Mouse (Mus musculus) megakaryocyte, adult 5-6 weeks (primary cell): Measurements from ENCODE around the gene Gltpd2. TPM values are rescaled to one million over a fixed set of nuclear protein-coding genes. Genes with fewer than 3 reads are reported as not detected.
A peak's percentile ranks its signal among the peaks of the same experiment; 100 is the strongest.
"Not testable (repeated sequence)": the region's sequence is repeated elsewhere in the genome, so short reads cannot be mapped to it uniquely, and the experiment has no call there.

Source experiments
- ATAC-seq: 2 replicates; pipeline ENCODE4 v1.8.0; 2016; ENCODE audit warnings: mild to moderate bottlenecking, inconsistent platforms; ENCODE audit not compliant: poor library complexity, severe bottlenecking
- total RNA-seq, 2 experiments: library from RNA; stranded (forward) in 1 of 2; stranded (reverse) in 1 of 2; fragments of 153-499, 151-499 nt in 1 of 2; fragments of 221-1000, 200-1000 nt in 1 of 2; gene quantifications; 2 replicates each; pipeline versions ENCODE4 v1.2.3 to v1.2.4; 2015 to 2017

The Gltpd2 gene
- total RNA-seq, 2 experiments from 2014 or later, result not detected

DNA sequence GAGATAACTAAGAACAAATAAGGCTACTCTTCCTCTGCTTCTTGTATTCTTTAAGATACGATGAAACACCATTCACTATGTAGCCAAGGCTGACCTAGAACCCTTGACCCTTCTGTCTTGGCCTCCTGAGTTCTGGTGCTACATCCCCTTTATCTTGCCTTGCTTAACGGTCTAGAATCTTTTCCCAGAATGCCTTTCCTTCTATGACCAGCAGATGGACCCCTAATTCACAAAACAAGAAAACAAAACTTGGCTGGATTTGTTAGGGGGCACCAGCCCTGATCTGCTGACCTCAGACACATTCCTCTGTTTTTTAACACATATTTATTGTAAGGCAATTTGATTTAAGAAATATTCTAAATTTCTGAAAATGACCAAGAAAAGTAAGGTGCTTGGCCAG, 2.6 kb upstream of the Gltpd2 start:
- 0 out of 2 replicates have a peak, but pooled peaks have one; percentile 45 for ATAC-seq

DNA sequence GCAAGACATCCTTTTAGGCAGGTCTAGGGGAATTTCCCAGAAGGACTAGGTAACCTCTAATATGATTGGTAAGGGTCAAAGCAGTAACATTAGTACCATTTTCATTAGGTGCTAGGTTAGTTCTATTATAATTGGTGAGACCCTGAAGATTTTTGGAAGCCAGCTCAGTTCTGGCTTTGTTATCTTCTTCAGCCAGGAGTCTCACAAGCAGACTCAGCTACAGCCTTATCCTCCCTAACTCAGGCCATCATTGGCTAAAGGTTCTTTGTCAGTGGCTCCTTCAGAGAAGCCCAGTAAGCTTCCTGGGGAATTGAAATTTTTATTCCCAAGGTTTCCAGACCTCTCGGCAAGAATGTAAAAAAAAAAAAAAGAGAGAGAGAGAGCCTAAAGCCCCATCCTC, 560 bp upstream of the Gltpd2 start:
- no peak for ATAC-seq

DNA sequence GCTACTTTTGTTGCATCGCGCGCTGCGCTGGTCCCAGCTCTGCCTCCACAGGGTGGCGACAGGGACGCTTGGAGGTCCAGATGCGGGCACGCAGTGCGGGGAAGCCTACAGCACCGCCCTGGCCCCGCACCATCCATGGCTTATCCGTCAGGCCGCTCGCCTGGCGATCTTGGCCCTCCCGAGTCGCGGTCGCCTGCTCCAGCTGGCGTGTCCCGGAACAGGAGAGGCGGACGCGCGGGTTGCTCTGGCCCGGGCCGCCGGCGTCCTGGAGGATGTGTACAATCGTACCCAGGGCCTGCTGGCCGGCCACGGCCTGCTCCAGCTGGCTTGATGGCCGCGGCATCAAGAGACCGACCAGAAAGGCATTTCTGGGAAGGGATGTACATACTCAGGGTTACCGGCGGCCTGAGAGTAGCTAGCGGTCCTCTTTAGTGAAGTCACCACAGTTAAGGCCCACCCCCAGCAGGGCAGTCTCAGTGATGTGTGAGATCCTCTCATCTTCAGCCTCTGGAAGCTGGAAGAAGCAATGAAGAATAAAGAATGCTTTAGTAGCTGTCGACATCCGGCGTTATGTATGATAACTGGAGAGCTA, 1.3 kb downstream of the Gltpd2 start:
- ATAC-seq, result no peak

DNA sequence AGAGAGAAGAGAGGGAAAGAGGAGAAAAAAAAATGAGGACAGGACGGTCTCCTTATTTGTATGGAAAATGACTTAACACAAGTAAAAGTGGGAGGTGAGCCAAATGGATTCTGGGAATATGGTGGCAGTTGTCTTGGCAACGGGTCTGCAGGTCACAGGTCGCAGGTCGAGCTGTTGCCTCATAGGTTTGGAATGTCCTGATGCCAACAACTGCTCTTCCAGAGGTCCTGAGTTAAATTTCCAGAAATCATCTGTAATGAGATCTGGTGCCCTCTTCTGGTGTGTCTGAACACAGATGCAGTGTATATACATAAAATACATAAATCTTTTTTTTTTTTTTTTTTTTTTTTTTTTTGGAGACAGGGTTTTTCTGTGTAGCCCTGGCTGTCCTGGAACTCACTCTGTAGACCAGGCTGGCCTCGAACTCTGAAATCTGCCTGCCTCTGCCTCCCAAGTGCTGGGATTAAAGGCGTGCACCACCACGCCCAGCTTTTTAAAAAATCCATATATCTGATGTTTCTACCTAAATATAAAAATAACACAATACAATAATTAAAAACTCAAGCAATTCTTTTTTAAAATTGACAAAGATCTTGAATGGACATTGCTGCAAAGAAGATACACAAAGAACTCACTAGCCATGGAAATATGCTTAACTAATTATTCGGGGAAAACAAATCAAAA, 4.5 kb downstream of the Gltpd2 start:
- not testable (repeated sequence) for ATAC-seq

DNA sequence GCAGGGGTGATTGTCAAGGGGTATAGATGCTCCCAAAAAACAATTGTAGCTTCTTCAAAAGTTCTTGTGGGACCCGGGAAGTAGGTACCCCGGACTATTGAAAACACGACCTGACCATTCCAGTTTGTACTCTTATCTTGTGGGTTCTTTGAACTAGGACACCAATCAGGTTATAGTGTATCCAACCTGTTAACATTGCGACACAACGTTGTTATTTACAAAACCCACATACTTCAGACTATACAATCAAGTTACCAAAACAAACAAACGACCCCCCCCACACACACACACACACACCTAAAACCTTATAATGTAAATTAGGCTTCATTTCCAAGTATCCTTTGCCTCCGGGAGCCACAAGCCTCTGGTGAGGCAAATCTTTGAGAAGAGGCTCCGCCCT, 5.8 kb downstream of the Gltpd2 start:
- 0 out of 2 replicates have a peak, but pooled peaks have one; percentile 3 for ATAC-seq

DNA sequence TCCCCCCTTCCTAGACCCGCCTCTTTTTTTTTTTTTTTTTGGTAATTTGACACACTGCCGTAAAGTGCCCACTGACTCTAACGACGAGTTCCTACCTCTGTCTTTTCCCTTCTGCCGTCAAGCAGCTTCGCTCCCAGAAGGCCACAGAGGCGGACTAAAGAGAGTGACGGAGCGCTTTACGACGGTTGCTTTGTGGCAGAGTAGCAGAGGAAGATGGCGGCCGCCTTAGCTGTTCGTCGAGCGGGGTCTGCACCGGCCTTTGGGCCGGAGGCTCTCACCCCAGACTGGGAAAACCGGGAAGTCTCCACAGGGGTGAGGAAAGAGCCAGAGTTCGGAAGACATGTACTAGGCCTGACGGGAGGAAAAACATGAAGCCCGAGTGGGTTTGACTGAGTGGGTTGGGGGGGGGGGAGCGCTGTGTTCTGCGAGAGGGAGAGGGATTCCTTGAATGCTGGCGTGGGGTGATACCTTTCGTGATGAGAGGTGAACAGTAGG, 6.2 kb downstream of the Gltpd2 start, which contains the start of gene Psmb6:
Gene Psmb6 (plus strand): TSS at position 184 of the 495 bp plus-strand sequence.
- ATAC-seq, result peak; percentile 100

DNA sequence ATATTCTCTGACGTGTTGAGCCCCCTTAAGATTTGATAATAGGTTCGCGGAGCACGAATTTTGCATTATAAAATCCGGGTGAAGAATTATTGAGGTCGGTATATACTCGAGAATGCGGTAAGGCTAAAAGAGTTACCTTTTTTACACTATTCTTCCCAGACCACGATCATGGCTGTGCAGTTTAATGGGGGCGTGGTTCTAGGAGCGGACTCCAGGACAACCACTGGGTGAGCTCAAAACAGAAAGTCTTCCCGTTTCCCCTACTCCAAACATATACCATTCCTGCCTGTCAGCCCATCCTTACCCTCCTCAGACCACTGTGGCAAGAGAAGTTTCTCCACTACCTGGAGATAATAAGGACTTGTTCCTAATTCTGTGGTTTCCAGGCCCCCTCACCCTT, 6.7 kb downstream of the Gltpd2 start:
- no peak for ATAC-seq

DNA sequence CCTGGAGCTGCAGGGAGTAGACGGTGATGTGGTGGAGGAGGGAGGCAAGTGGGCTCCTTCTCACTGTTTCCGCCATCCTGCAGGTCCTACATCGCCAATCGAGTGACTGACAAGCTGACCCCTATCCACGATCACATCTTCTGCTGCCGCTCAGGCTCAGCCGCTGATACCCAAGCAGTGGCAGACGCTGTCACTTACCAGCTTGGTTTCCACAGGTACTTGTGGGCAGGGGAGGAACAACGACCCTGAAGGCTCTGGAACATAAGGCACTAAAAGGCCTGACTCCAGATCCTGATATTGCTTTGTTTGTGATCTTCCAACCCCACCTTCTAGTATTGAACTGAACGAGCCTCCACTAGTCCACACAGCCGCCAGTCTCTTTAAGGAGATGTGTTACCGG, 7.2 kb downstream of the Gltpd2 start:
- ATAC-seq, result no peak

DNA sequence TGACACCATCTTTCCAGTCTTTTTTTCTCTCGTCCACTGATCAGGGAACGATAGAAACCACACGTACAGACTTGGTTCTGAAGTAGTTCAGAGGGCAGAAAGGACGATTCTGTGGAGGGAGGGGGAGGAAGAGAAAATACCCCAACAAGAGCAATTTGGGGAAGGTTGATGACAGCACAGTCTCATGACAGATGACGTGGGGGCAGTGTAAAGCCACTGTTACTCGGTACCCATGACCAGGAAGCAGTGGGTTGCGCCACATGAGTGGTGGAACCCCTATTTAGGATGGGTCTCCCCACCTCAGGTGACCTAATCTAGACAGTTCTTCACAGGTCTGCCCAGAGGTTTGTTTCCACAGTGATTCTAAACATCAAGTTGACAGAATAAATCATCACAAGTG, 9.6 kb downstream of the Gltpd2 start:
- no peak for ATAC-seq

DNA sequence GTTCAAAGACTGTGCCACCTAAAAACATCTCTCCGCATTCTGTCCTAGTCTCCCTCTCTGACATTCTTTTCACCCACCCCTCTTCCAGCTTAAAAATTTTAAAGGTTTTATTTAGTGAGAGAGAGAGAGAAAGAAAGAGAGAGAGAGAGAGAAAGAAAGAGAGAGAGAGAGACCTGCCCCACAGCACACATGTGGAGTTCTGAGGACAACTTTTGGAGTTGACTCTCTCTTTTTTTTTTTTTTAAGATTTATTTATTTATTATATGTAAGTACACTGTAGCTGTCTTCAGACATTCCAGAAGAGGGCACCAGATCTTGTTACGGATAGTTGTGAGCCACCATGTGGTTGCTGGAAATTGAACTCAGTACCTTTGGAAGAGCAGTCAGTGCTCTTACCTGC, 12.1 kb downstream of the Gltpd2 start:
- not testable (repeated sequence) for ATAC-seq

DNA sequence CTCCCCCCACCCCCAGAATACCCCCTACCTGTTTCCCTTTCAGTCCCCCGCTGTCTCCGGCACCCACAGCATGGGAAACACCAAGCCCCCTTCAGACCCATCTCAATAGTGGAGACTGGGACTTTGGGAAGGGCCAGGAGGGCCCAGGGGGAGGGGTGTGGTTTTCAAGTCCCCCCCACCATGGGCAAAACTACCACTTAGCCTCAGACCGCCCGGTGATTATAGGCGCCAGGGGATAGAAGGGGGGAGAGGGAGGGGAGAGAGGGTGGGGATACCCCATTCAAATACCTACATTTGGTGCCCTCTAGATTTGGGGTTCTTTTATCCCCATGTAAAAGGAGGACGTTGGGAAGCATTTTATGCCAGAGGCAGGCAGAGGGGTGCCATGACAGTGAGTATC, 13.8 kb downstream of the Gltpd2 start, which contains the start of gene Gm40193:
Gene Gm40193 (minus strand): TSS at position 101 of the 400 bp plus-strand sequence.
- ATAC-seq, result no peak

DNA sequence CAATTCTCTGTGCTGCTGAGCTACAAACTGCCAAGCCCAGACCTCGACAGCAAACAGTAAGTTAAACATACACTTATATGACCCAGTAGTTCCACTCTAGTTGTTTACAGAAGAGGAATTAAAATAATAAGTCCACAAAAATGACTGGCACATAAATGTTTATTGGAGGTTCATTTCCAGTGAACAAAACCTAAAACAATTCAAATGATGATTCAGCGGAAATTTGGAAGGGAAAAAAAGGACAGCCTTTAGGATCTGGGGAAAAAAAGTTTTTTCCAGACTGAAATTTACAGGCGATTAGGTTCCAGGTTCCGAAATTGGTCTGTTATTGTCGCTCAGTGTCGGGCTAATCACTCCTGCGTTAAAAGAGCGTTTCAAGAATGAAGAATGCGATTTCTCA, 20.4 kb downstream of the Gltpd2 start:
- no peak for ATAC-seq

DNA sequence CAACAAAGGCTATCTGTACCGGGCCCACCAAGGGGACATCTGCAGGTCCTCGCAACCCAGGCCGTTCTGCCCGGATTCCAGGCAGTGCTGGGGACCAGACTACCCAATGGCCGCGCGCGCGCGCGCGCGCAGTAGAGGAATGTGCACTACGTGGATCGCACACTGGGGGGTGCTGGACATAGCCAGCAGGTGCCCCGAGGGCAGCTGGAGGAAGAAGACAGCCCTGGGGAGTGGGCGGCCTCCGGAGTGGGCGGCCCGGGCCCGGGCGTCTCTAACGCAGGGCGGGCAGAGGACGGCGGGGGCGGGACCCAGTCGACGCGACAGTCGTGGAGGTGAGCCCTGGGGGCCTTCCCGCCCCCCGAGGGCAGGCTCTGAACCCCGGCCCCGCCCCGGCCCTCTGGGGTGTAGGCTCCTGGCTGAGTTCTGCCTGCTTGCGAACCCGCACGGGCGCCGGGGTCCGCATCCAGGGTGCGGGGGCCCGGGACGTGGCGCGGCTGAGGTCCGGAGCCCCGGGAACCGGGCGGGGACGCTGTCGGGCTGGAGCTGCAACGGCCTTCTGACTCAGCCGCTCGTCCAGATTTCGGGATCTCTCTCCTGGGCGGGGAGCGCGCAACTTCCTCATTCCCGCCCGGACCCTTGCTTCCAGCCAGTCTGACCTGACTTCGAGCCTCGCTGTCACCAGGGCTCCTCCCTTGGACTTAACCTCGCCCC, 21.0 kb downstream of the Gltpd2 start, which contains the start of gene Pld2:
Gene Pld2 (plus strand): TSS at position 188 of the 711 bp plus-strand sequence.
- peak; percentile 94 for ATAC-seq

DNA sequence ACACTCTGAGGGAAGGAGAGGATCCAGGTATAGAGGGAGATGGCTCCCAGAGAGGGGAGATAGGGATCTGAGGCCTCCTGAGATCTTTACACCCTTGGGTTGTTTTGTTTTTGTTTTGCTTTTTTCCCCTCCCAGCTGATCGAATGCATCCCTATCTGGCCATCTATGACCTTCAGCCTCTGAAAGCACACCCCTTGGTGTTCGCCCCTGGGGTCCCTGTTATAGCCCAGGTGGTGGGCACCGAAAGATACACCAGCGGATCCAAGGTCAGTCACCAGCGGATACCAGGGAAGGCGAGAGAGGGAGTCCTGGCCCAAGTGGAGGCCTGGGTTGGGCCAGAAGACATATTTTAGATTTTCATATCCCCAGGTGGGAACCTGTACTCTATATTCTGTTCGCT, 21.9 kb downstream of the Gltpd2 start:
- ATAC-seq, result no peak

DNA sequence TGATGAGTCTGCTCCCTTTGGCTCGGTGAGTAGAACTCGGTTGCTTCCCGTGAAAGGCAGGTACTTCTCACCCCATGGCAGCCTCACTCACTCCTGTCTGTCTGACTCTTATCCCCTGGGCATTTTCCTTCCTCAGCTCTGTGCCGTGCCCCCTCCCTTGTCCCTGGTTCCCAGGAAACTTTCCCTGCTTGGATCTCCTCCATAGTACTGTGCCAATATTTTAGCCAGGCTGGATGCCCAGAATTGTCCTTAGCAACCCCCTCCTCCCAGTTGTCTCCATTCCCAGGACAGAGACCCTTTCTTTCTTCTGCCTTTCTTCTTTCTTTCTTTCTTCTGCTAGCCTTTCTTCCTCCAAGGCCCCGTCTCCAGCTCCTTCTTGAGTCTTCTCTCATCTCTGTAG, 22.4 kb downstream of the Gltpd2 start:
- no peak for ATAC-seq

DNA sequence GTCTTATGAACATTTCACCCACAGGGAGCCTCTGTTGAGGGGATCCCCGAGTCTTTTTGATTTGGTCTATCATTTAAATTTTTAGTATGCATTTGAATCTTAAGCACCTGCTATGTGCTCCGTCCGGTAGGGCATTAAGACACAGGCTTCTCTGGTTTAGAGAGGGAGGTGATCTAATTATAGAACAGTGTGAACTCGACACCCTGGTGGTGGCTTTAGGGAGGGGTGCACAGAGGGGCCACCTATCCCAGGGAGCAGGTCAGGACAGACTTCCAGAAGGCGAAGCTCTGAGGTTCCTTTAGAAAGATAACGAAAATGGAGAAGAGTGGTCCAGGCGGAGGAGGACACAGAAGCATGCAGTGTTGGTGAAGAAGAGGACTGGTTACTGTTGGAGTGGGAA, 25.5 kb downstream of the Gltpd2 start:
- ATAC-seq, result no peak

DNA sequence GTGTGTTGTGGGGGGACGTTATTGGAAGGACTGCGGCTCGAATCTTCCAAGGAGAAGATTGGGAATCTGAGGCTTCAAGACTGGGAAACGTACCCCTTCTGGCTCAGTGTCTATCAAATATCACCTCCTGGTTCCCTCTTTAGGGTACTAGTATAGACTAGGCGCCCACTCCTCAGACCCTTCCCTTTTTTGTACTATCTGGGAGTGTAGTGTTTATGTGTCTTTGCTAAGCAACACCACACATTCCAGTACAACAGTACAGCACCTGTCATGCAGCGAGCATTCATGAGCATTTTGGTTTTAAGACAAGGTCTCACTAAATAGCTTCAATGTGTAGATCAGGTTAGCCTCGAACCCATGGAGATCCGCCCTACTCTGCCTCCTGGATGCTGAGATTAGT, 32.5 kb downstream of the Gltpd2 start:
- no peak for ATAC-seq

DNA sequence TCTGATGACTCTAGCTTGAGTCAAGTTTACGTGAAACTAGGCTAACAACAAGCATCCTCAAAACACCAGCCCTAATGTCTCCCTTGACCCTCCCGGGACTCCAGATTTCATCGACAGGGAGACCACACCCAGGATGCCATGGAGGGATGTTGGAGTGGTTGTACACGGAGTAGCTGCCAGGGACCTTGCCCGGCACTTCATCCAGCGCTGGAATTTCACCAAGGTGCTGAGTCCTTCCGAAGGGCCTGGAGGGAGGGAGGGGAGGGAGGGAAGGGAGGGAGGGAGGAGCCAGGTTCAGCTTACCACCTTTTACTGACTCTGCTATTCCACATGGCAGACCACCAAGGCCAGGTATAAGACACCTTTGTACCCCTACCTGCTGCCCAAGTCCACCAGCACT, 34.9 kb downstream of the Gltpd2 start:
- ATAC-seq, result no peak

DNA sequence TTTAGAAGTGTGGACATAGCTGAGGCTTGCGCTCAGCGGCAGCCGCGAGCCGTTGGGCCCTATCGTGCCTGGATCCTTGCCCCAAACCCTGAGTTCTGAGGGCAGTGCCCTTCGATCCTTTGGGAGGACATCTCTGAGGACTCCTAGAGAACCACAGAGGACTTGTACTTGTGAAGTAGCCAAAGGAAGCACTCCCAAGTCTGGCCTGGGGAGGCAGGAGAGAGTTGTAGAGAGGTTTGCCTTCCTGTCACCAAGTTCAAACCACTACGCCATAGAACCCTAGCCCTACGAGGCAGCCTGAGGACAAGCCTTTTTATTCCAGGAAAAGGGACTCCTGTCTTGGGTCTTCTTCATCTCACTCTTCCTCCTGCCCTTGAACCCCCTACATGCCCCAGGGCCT, 38.5 kb downstream of the Gltpd2 start:
- ATAC-seq, result no peak

DNA sequence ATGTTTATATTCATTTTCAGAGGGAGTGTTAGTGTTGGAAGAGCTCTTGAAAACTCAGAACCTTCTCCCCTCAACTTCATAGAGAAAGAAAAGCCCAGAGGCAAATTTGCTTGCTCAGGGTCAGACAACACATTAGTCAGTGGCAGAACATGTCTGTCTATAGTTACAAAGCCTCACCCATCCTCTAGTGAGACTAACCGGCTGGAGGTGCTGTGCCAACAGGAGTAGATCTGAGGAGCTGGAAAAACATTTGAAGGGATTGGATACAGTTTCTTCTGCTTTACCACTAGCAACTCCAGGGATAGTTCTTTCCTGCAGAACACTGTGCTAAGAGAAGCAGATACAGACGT, 42.9 kb downstream of the Gltpd2 start:
- ATAC-seq, result no peak

DNA sequence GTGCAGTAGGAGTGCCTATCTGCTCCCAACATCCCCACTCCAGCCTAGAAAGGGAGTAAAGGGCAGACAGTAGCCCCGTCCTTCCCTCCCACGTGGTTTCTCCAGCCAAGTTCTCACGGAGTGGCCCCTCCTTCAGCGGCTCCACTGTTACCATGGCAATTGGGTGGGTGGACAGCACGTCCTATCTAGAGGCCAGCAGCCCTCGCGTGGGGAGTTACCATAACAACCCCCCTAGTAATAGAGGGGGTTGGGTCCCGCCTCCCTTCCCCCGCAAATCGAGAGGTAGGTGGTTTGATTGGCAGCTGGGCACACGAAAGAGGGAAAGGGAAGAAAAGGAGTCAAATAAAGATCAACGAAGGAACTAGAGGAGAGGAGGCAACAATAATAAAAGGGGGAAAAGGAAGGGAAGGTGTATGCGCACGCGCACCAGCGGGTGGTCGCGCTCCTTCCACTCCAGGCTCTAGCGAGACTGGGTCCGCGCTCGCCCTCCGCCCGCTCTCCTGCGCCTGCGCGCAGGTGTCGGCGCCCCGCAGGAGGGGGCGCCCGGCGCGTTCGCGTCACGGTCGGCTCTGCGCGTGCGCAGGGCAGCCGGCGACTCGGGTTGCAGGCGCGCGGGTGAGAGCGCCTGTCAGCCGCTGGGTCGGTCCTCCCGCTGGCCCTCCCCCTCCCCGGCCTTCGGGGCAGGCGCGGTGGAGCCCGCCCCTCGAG, 43.4 kb downstream of the Gltpd2 start, which contains the start of gene Mink1:
Gene Mink1 (plus strand): TSS at position 595 of the 708 bp plus-strand sequence.
- ATAC-seq, result peak; percentile 76
